Mouse (Mus musculus) embryonic facial prominence, embryonic 13.5 days (tissue): Measurements from ENCODE around the gene Acrbp. TPM values are rescaled to one million over a fixed set of nuclear protein-coding genes. Genes with fewer than 3 reads are reported as not detected.
"Not testable (repeated sequence)": the region's sequence is repeated elsewhere in the genome, so short reads cannot be mapped to it uniquely, and the experiment has no call there.

Experiments
- ATAC-seq: fragments of 200-750 bp; cut with Nextera tagmentation; 2 replicates; pipeline ENCODE4 v1.8.0; 2017; ENCODE audit warnings: low read depth; ENCODE audit not compliant: insufficient number of reproducible peaks, insufficient read depth, low FRiP score, low TSS enrichment
- H3K27ac ChIP-seq: fragments of 300-500 bp; sonication (generic); 2 replicates; pipeline ENCODE4 v1.5.1; 2015; ENCODE audit warnings: moderate library complexity, mild to moderate bottlenecking, inconsistent platforms
- H3K27me3 ChIP-seq: fragments of 300-500 bp; sonication (generic); 2 replicates; pipeline ENCODE4 v1.6.1; 2015; ENCODE audit warnings: mild to moderate bottlenecking, inconsistent platforms
- H3K36me3 ChIP-seq: fragments of 300-500 bp; sonication (generic); 2 replicates; pipeline ENCODE4 v1.6.1; 2015; ENCODE audit warnings: mild to moderate bottlenecking, inconsistent platforms
- H3K4me1 ChIP-seq: fragments of 300-500 bp; sonication (generic); 2 replicates; pipeline ENCODE4 v1.6.1; 2015; ENCODE audit warnings: inconsistent platforms
- H3K4me2 ChIP-seq: fragments of 300-500 bp; sonication (generic); 2 replicates; pipeline ENCODE4 v1.6.1; 2015; ENCODE audit warnings: moderate library complexity, mild to moderate bottlenecking, inconsistent platforms
- H3K4me3 ChIP-seq: fragments of 300-500 bp; sonication (generic); 2 replicates; pipeline ENCODE4 v1.5.1; 2015; ENCODE audit warnings: mild to moderate bottlenecking, inconsistent platforms
- H3K9ac ChIP-seq: fragments of 300-500 bp; sonication (generic); 2 replicates; pipeline ENCODE4 v1.6.1; 2015; ENCODE audit warnings: mild to moderate bottlenecking, inconsistent platforms
- H3K9me3 ChIP-seq: fragments of 300-500 bp; sonication (generic); 2 replicates; pipeline ENCODE4 v1.6.1; 2016; ENCODE audit warnings: inconsistent platforms
- WGBS: fragments of 180-500 bp; shearing (Covaris S2); methylation state at CpG from one replicate; pipeline ENCODE4 v1.1.7; 2015; ENCODE audit warnings: mixed read lengths; 5-methylcytosine and 5-hydroxymethylcytosine counted together
- polyA plus RNA-seq: library from polyadenylated mRNA; unstranded; fragments of >200 nt; fragmentation: Nextera tagmentation; extraction: Ambion mirVana; gene quantifications from 2 replicates; pipeline ENCODE4 v1.2.1, GENCODE M21; 2015

Acrbp gene
- 21.7 and 22.7 TPM in 2 replicates for polyA plus RNA-seq

DNA sequence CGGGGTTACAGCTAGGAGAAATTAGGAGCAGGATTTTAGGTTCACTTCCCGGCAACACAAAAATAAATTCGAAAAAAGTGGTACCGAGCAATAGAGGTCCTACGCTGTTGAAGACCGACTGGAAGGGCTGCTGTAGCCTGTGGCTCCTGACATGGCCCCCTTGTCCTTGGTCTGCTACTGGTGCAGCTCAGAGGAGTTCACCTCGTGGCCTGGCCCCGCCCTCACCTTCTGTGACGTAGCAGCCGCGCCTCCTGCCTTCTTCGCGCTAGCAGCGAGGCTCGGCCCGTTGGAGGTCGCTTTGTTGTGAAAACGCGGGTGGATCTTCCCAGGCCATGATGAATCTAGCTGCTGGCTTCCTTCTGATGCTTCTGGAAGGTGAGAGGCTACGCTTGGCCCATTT lies at the start of gene Acrbp:
Acrbp (plus strand) TSS at position 12 of the 400 bp plus-strand sequence.
- Histone ChIP-seq H3K4me1 (no peaks in the 10 kb centered on the region), H3K9me3 (no peaks in the 10 kb centered on the region), H3K36me3 (peaks cover 95% of the 10 kb centered on the region), H3K27me3 (no peaks in the 10 kb centered on the region), H3K27ac (no peak within 1 kb of the TSS), H3K4me3 (no peak within 1 kb of the TSS), H3K9ac (no peak within 1 kb of the TSS), H3K4me2 (no peak within 1 kb of the TSS)
- 33% methylated on average over 20 of the region's 20 CpGs for WGBS
- no peak for ATAC-seq

- Histone ChIP-seq H3K27me3 (peaks cover 51% of the 10 kb centered on the region), H3K36me3 (no peaks in the 10 kb centered on the region), H3K27ac (no peak overlapping the region), H3K4me2 (no peak overlapping the region), H3K9me3 (no peaks in the 10 kb centered on the region), H3K9ac (no peak overlapping the region), H3K4me3 (no peak overlapping the region), H3K4me1 (peaks cover 20% of the 10 kb centered on the region)
- 56% methylated on average over 3 of the region's 3 CpGs for WGBS
- no peak for ATAC-seq
These were observed 45.8 kb upstream of the Acrbp start for GRCm38 (mm10) chr6:125003706-125004105.

GRCm38 (mm10) chr6:125005086-125005485 lies 44.4 kb upstream of the Acrbp start:
- ATAC-seq = no peak
- Histone ChIP-seq H3K9me3 (no peaks in the 10 kb centered on the region), H3K4me2 (no peak overlapping the region), H3K9ac (0 out of 2 replicates have a peak overlapping the region, but pooled peaks have one; percentile 27), H3K27me3 (peaks cover 38% of the 10 kb centered on the region), H3K4me1 (peaks cover 15% of the 10 kb centered on the region), H3K4me3 (no peak overlapping the region), H3K36me3 (no peaks in the 10 kb centered on the region), H3K27ac (no peak overlapping the region)
- 36% methylated on average over 3 of the region's 3 CpGs for WGBS

GRCm38 (mm10) chr6:125008060-125008459 lies 41.4 kb upstream of the Acrbp start:
- Histone ChIP-seq H3K9me3 (no peaks in the 10 kb centered on the region), H3K9ac (peak overlapping the region; percentile 72), H3K4me2 (peak overlapping the region; percentile 90), H3K4me1 (peaks cover 39% of the 10 kb centered on the region), H3K36me3 (peaks cover 21% of the 10 kb centered on the region), H3K4me3 (peak overlapping the region; percentile 69), H3K27ac (peak overlapping the region; percentile 99), H3K27me3 (peaks cover 8% of the 10 kb centered on the region)
- 43% methylated on average over 13 of the region's 13 CpGs for WGBS
- no peak for ATAC-seq

DNA sequence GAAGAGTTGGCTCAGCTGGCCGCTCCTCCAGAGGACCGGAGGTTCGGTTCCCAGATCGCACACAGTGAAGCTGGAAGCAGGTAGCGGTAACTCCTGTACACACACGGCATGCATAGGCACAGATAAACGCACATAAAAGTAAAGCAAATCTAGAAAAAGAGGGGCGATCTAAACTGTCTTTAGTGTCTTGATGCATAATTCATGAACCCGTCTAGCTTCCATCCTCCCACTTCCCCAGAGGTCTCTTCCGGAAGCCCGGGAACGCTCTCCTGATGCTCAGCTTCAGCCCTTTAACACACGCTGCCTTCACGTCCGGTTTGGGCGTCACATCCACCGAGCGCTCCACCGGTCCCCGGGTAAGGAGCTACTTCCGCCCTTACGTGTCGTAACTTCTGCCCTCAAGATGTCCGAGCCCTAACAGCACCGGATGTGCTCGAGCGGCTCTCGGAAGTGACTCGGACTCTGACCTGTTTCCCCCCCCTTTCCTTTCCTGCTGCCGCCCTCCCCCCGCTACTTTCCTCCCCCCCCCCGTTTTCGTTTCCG lies 40.8 kb upstream of the Acrbp start:
- peak; percentile 95 for ATAC-seq
- WGBS = under 1% methylated on average over 32 of the region's 34 CpGs

DNA sequence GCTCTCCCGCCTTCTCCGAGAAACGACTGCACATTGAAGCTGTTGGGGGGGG lies 40.5 kb upstream of the Acrbp start, which contains the start of gene Zfp384:
Zfp384 (plus strand) TSS at position 17 of the 52 bp plus-strand sequence.
- Histone ChIP-seq H3K9ac (peak within 1 kb of the TSS; percentile 95), H3K36me3 (peaks cover 27% of the 10 kb centered on the region), H3K27me3 (no peaks in the 10 kb centered on the region), H3K27ac (peak within 1 kb of the TSS; percentile 99), H3K4me2 (peak within 1 kb of the TSS; percentile 90), H3K4me1 (peaks cover 39% of the 10 kb centered on the region), H3K4me3 (peak within 1 kb of the TSS; percentile 69), H3K9me3 (no peaks in the 10 kb centered on the region)
- ATAC-seq = no peak
- WGBS = 0% methylated on average over 3 of the region's 3 CpGs

More for the DNA sequence above, 40.8 kb upstream of the Acrbp start:
- Histone ChIP-seq H3K27me3 (peaks cover 2% of the 10 kb centered on the region; the same call in 1 of the 2 replicates), H3K4me3 (peak overlapping the region; percentile 69), H3K27ac (peak overlapping the region; percentile 99), H3K4me2 (peak overlapping the region; percentile 90), H3K9ac (peak overlapping the region; percentile 95), H3K9me3 (no peaks in the 10 kb centered on the region), H3K4me1 (peaks cover 39% of the 10 kb centered on the region), H3K36me3 (peaks cover 24% of the 10 kb centered on the region)

- Histone ChIP-seq H3K4me2 (peak overlapping the region; percentile 90), H3K27me3 (no peaks in the 10 kb centered on the region), H3K36me3 (peaks cover 28% of the 10 kb centered on the region), H3K9ac (peak overlapping the region; percentile 95), H3K4me3 (peak overlapping the region; percentile 69), H3K9me3 (no peaks in the 10 kb centered on the region), H3K27ac (peak overlapping the region; percentile 99), H3K4me1 (peaks cover 39% of the 10 kb centered on the region)
- ATAC-seq = peak; percentile 81
- WGBS = under 1% methylated on average over 30 of the region's 78 CpGs
These were observed 40.1 kb upstream of the Acrbp start for GRCm38 (mm10) chr6:125009181-125010073.

GRCm38 (mm10) chr6:125017682-125018081 lies 31.8 kb upstream of the Acrbp start:
- no peaks in the 10 kb centered on the region for H3K9me3 ChIP-seq
- 92% methylated on average over 3 of the region's 3 CpGs for WGBS
- no peaks in the 10 kb centered on the region for H3K4me1 ChIP-seq
- no peak overlapping the region for H3K4me2 ChIP-seq
- no peak overlapping the region for H3K4me3 ChIP-seq
- ATAC-seq = no peak
- H3K27ac ChIP-seq = no peak overlapping the region
- peaks cover 79% of the 10 kb centered on the region for H3K36me3 ChIP-seq
- H3K27me3 ChIP-seq = no peaks in the 10 kb centered on the region
- no peak overlapping the region for H3K9ac ChIP-seq

- not testable (repeated sequence) for ATAC-seq, H3K4me2 ChIP-seq, H3K9me3 ChIP-seq, H3K4me1 ChIP-seq, H3K9ac ChIP-seq, H3K27ac ChIP-seq, H3K4me3 ChIP-seq, H3K27me3 ChIP-seq
- WGBS = 41% methylated on average over 8 of the region's 9 CpGs
- peaks cover 83% of the 10 kb centered on the region for H3K36me3 ChIP-seq
These were observed 19.0 kb upstream of the Acrbp start for GRCm38 (mm10) chr6:125030532-125030931.

DNA sequence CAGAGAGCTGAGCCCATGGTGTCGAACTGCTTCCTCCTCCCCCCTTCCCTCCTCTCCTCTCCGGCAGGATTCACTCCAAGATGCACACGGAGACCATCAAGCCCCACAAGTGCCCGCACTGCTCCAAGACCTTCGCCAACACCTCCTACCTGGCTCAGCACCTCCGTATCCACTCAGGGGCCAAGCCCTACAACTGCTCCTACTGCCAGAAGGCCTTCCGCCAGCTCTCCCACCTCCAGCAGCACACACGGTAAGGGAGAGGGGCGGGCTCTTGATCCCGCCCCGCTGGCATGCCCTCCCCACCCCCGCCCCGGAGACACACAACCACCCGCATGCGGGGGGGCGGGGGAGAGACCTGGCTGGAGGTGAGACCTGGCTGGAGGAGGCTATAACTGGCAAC lies 17.9 kb upstream of the Acrbp start:
- peaks cover 83% of the 10 kb centered on the region for H3K36me3 ChIP-seq

DNA sequence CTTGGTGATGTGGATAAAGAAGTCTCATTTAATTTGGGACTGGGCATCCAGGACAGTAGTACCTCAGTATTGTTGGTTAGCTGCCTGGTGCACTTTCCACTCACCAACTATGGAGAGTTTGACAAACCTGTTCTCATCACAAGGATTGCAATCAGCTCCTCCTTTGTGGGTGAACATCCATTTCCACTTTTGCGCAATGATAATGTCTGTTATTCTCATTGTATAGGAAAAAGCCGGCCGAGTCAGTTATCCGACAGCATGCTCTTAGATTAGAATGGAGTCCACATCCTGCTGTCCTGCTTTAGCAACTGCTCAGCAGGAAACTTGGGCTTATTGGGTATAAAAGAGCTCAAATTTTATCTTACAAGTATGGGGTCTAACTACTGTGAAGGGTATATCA lies 10.8 kb upstream of the Acrbp start:
- Histone ChIP-seq H3K9me3 (no peaks in the 10 kb centered on the region), H3K4me1 (peaks cover 13% of the 10 kb centered on the region; the same call in 1 of the 2 replicates), H3K27ac (peak overlapping the region; percentile 91), H3K9ac (no peak overlapping the region), H3K27me3 (no peaks in the 10 kb centered on the region), H3K4me2 (peak overlapping the region; percentile 58), H3K36me3 (peaks cover 51% of the 10 kb centered on the region), H3K4me3 (peak overlapping the region; percentile 76)
- ATAC-seq = no peak
- 96% methylated on average over 4 of the region's 4 CpGs for WGBS

More for the DNA sequence above, 17.9 kb upstream of the Acrbp start:
- Histone ChIP-seq H3K4me1 (no peaks in the 10 kb centered on the region), H3K4me3 (no peak overlapping the region), H3K27ac (no peak overlapping the region), H3K9me3 (no peaks in the 10 kb centered on the region), H3K27me3 (no peaks in the 10 kb centered on the region), H3K4me2 (no peak overlapping the region), H3K9ac (no peak overlapping the region)
- WGBS = 91% methylated on average over 16 of the region's 16 CpGs
- no peak for ATAC-seq

- Histone ChIP-seq H3K36me3 (peaks cover 51% of the 10 kb centered on the region), H3K4me1 (peaks cover 13% of the 10 kb centered on the region; the same call in 1 of the 2 replicates), H3K4me2 (peak overlapping the region; percentile 58), H3K9ac (peak overlapping the region; percentile 54), H3K4me3 (peak overlapping the region; percentile 76), H3K27ac (peak overlapping the region; percentile 91), H3K27me3 (no peaks in the 10 kb centered on the region), H3K9me3 (no peaks in the 10 kb centered on the region)
- 7% methylated on average over 8 of the region's 8 CpGs for WGBS
- ATAC-seq = no peak
These were observed 10.4 kb upstream of the Acrbp start for GRCm38 (mm10) chr6:125039131-125039530.
